In genomic region chr3:55147156-55147555, GRCm38 (mm10) we compare ENCODE assay signal across 27 mouse cellular contexts. TPM values are rescaled to one million over a fixed set of nuclear protein-coding genes. Genes with fewer than 3 reads are reported as not detected.
A peak's percentile ranks its signal among the peaks of the same experiment; 100 is the strongest.
DNase-seq lines count a peak whose midpoint lies in the region; ATAC-seq and TF ChIP-seq lines count a peak whose summit lies in the region.
"Had no signal": no experiment of that assay in that cellular context is flagged by ENCODE, and none has a peak within 500 bp of the region (broad histone marks: within the 10 kb centered on the region; RNA-seq: fewer than 3 reads in every experiment).

No protein-coding gene starts in this region.

- DNase-seq in liver, adult 2 months (ENCODE audit: extremely low read depth, low read depth, low spot score): peak; percentile 84
- DNase-seq in liver (no peak), adipocyte (ENCODE audit: low spot score) (peak; percentile 72)
- DNase-seq in fibroblast of lung, adult 2 months (ENCODE audit: low read depth): peak; percentile 63
- DNase-seq in lung, adult 18-20 months: no peak
- DNase-seq: adrenal gland, adult 8-10 months; adrenal gland, postnatal 14 days; B cell, adult 2 months; cerebellum, adult 11-12 months; cerebellum, adult 2 months; cerebellum, adult 9-10 months; cerebellum, postnatal 10 days; cerebellum, postnatal 25 days; forebrain, postnatal 0 days had no signal

- H3K27me3 ChIP-seq in liver, adult 2 months (ENCODE audit: control insufficient read depth, insufficient read depth, low read length): no peaks in the 10 kb centered on the region
- H3K27me3 ChIP-seq: CH12.LX; embryonic facial prominence, embryonic 12.5 days; forebrain, embryonic 13.5 days; forebrain, embryonic 15.5 days had no signal

- no peak for TF ChIP-seq CTCF in liver, adult 2 months (IDR thresholded peaks at IDR 0.05; ENCODE audit: low read depth, low read length)

- H3K36me3 ChIP-seq in liver, adult 2 months (ENCODE audit: control insufficient read depth, insufficient read depth, low read length): no peaks in the 10 kb centered on the region
- H3K36me3 ChIP-seq: embryonic facial prominence, embryonic 10.5 days; embryonic facial prominence, embryonic 12.5 days; forebrain, embryonic 15.5 days; G1E had no signal

- H3K4me1 ChIP-seq in liver, adult 2 months (ENCODE audit: control insufficient read depth, insufficient read depth, low read length): peaks cover 3% of the 10 kb centered on the region; the same call in 1 of the 2 replicates
- H3K4me1 ChIP-seq: forebrain, embryonic 15.5 days had no signal

- ATAC-seq in megakaryocyte, adult 5-6 weeks (ENCODE audit: poor library complexity, severe bottlenecking): no peak
- ATAC-seq: CD4-positive, CD25-positive, alpha-beta regulatory T cell, adult 4 months; forebrain, embryonic 13.5 days; forebrain, embryonic 15.5 days; forebrain, postnatal 0 days had no signal

- WGBS in liver, adult 2 months: 30% methylated on average over 2 of the region's 2 CpGs

- H3K27ac ChIP-seq in liver, adult 2 months (replicated peaks; ENCODE audit: insufficient read depth, low read depth, low read length): 0 out of 2 replicates have a peak overlapping the region, but pooled peaks have one; percentile 21
- H3K27ac ChIP-seq: embryonic facial prominence, embryonic 10.5 days; embryonic facial prominence, embryonic 12.5 days; forebrain, embryonic 13.5 days; forebrain, embryonic 15.5 days had no signal

- no peak overlapping the region for H3K4me3 ChIP-seq in liver, adult 2 months (ENCODE audit: insufficient read depth, low read depth, low read length)
- H3K4me3 ChIP-seq: embryonic facial prominence, embryonic 10.5 days; embryonic facial prominence, embryonic 12.5 days; erythroblast, embryonic 14.5 days; forebrain, embryonic 13.5 days; forebrain, embryonic 15.5 days had no signal

- H3K79me2 ChIP-seq in liver, adult 2 months (ENCODE audit: control insufficient read depth, insufficient read depth, low read length): no peaks in the 10 kb centered on the region

- TF ChIP-seq POLR2A in liver, adult 2 months (IDR thresholded peaks at IDR 0.05; ENCODE audit: extremely low read depth, insufficient read depth, low read length): no peak

- no peak overlapping the region for H3K9ac ChIP-seq in liver, adult 2 months (ENCODE audit: low read depth, low read length)
- H3K9ac ChIP-seq: embryonic facial prominence, embryonic 12.5 days; forebrain, embryonic 13.5 days; forebrain, embryonic 15.5 days; forebrain, postnatal 0 days had no signal

RNA-seq across cellular contexts. Expression of gene Ccdc169, which starts 10.0 kb away (rescaled TPM):
- 0.09 and 0.40 TPM in 2 replicates for total RNA-seq in liver, adult 2 months (2014; rRNA removed)
- not detected in 2 replicates for polyA plus RNA-seq in liver, adult 2 months (2012; rRNA removed)
- not detected in 2 replicates for total RNA-seq in megakaryocyte, adult 5-6 weeks (2015)
- total RNA-seq in megakaryocyte, adult 5-6 weeks (2017): not detected in 2 replicates
- total RNA-seq: adrenal gland, adult 18-20 months; adrenal gland, adult 8-10 months; adrenal gland, postnatal 14 days; forebrain, postnatal 0 days had no signal
- polyA plus RNA-seq: CD4-positive, CD25-positive, alpha-beta regulatory T cell, adult 4 months; embryonic facial prominence, embryonic 10.5 days; erythroblast, embryonic 14.5 days; G1E had no signal

RNA-seq across cellular contexts. Expression of gene Sohlh2, which starts 34.7 kb away (rescaled TPM):
- total RNA-seq in liver, adult 2 months (2014; rRNA removed): not detected in 2 replicates
- polyA plus RNA-seq in liver, adult 2 months (2012; rRNA removed): not detected in 2 replicates
- total RNA-seq in megakaryocyte, adult 5-6 weeks (2015): not detected in 2 replicates
- total RNA-seq in megakaryocyte, adult 5-6 weeks (2017): not detected in 2 replicates
- total RNA-seq: adrenal gland, adult 18-20 months; adrenal gland, adult 8-10 months; adrenal gland, postnatal 14 days; adrenal gland, postnatal 36 days; CH12.LX; forebrain, postnatal 0 days; G1E had no signal
- polyA plus RNA-seq: CD4-positive, CD25-positive, alpha-beta regulatory T cell, adult 4 months; cerebellum, adult 2 months; cortical plate, adult 2 months; embryonic facial prominence, embryonic 10.5 days; embryonic facial prominence, embryonic 12.5 days; erythroblast, embryonic 14.5 days; forebrain, embryonic 11.5 days; forebrain, embryonic 13.5 days; forebrain, embryonic 15.5 days; forebrain, postnatal 0 days; G1E had no signal

RNA-seq across cellular contexts. Expression of gene Spg20, which starts 35.2 kb away (rescaled TPM):
- total RNA-seq in liver, adult 2 months (2014; rRNA removed): 19.1 and 21.7 TPM in 2 replicates
- 12.6 and 14.1 TPM in 2 replicates for polyA plus RNA-seq in liver, adult 2 months (2012; rRNA removed)
- 6.0 and 7.0 TPM in 2 replicates for total RNA-seq in megakaryocyte, adult 5-6 weeks (2015)
- 8.3 and 10.1 TPM in 2 replicates for total RNA-seq in megakaryocyte, adult 5-6 weeks (2017)

Comparison
In these comparisons a context has a peak if more than half of its experiments do, and no peak if none do; other contexts are left out.
1. DNase-seq: peak in liver, adult 2 months (single experiment), adipocyte (single experiment) and fibroblast of lung, adult 2 months (single experiment); none in liver (single experiment) and lung, adult 18-20 months (0 of 2).